Mouse (Mus musculus): ENCODE measurements at regions not wholly inside any gene's neighbourhood (a gene's known extent, or its start where the extent isn't known, plus 50 kb on each side); places are given as distances from the start of the nearest gene placed in this dataset.

GRCm38 (mm10) chr17:7467638-7468037 lies 82.4 kb upstream of the Unc93a2 start:
- intact Hi-C loops (cut with DNase I): no loop called here
- no peak for DNase-seq

- intact Hi-C loops (cut with DNase I): no loop called here
- no peak for DNase-seq
Measured at GRCm38 (mm10) chr17:7464901-7465300, 79.6 kb upstream of the Unc93a2 start.

- no peak for DNase-seq
- intact Hi-C loops (cut with DNase I): no loop called here
Measured at GRCm38 (mm10) chr17:7461164-7461563, 75.9 kb upstream of the Unc93a2 start.

- no peak for DNase-seq
- intact Hi-C loops (cut with DNase I): loop anchor here (2.0 kb wide), 1 partner anchor 76 kb away; no protein-coding TSS in a partner anchor
Measured at GRCm38 (mm10) chr17:7456939-7457338, 71.7 kb upstream of the Unc93a2 start.

- peak in 1 of 2 experiments; percentile 60 for DNase-seq
- intact Hi-C loops (cut with DNase I): loop anchor here (5.0 kb wide), 1 partner anchor 378 kb away; no protein-coding TSS in a partner anchor
Measured at GRCm38 (mm10) chr17:7443822-7444221, 58.6 kb upstream of the Unc93a2 start.

GRCm38 (mm10) chr17:7435075-7435474 lies 49.8 kb upstream of the Unc93a2 start:
- DNase-seq: no peak
- intact Hi-C loops (cut with DNase I): no loop called here

Measured in gastrocnemius, postnatal 36 days (tissue).